In genomic region chr4:151194030-151194714, GRCm38 (mm10) we compare ENCODE assay signal across 15 mouse cellular contexts.
DNase-seq lines count a peak whose midpoint lies in the region; ATAC-seq and TF ChIP-seq lines count a peak whose summit lies in the region.
"Had no signal": no experiment of that assay in that cellular context is flagged by ENCODE, and none has a peak within 500 bp of the region (broad histone marks: within the 10 kb centered on the region; RNA-seq: fewer than 3 reads in every experiment).

No protein-coding gene starts in this region.

- 42% methylated on average over 11 of the region's 11 CpGs for WGBS in heart, embryonic 11.5 days (ENCODE audit: insufficient replicate concordance)
- 34% methylated on average over 11 of the region's 11 CpGs for WGBS in heart, embryonic 15.5 days
- 14% methylated on average over 11 of the region's 11 CpGs for WGBS in hindbrain, postnatal 0 days
- 20% methylated on average over 11 of the region's 11 CpGs for WGBS in neural tube, embryonic 15.5 days

- no peak overlapping the region for H3K9ac ChIP-seq in heart, embryonic 11.5 days (ENCODE audit: low read depth, low read length)
- H3K9ac ChIP-seq in heart, embryonic 15.5 days = no peak overlapping the region
- H3K9ac ChIP-seq in hindbrain, postnatal 0 days (replicated peaks; ENCODE audit: low read length) = no peak overlapping the region
- H3K9ac ChIP-seq in neural tube, embryonic 15.5 days (replicated peaks) = no peak overlapping the region
- H3K9ac ChIP-seq: liver, embryonic 12.5 days had no signal

- H3K4me2 ChIP-seq in heart, embryonic 11.5 days = no peak overlapping the region
- H3K4me2 ChIP-seq in heart, embryonic 15.5 days = no peak overlapping the region
- H3K4me2 ChIP-seq in hindbrain, postnatal 0 days (ENCODE audit: low read depth, low read length) = no peak overlapping the region
- H3K4me2 ChIP-seq in neural tube, embryonic 15.5 days = no peak overlapping the region
- H3K4me2 ChIP-seq: liver, embryonic 12.5 days had no signal

- no peaks in the 10 kb centered on the region for H3K27me3 ChIP-seq in heart, embryonic 11.5 days (ENCODE audit: control insufficient read depth, insufficient read depth, low read length)
- H3K27me3 ChIP-seq in heart, embryonic 15.5 days = no peaks in the 10 kb centered on the region
- H3K27me3 ChIP-seq in hindbrain, postnatal 0 days (ENCODE audit: insufficient read depth, low read length) = no peaks in the 10 kb centered on the region
- H3K27me3 ChIP-seq in neural tube, embryonic 15.5 days (replicated peaks) = no peaks in the 10 kb centered on the region
- H3K27me3 ChIP-seq: liver, embryonic 12.5 days had no signal

- H3K36me3 ChIP-seq in heart, embryonic 11.5 days (ENCODE audit: control insufficient read depth, insufficient read depth, low read length) = no peaks in the 10 kb centered on the region
- no peaks in the 10 kb centered on the region for H3K36me3 ChIP-seq in heart, embryonic 15.5 days
- H3K36me3 ChIP-seq in hindbrain, postnatal 0 days (ENCODE audit: insufficient read depth, low read length) = no peaks in the 10 kb centered on the region
- no peaks in the 10 kb centered on the region for H3K36me3 ChIP-seq in neural tube, embryonic 15.5 days
- H3K36me3 ChIP-seq: liver, embryonic 12.5 days had no signal

- 0 out of 2 replicates have a peak, but pooled peaks have one; percentile 32 for ATAC-seq in heart, embryonic 11.5 days (replicated peaks; ENCODE audit: insufficient number of reproducible peaks, low FRiP score, low TSS enrichment)
- ATAC-seq in heart, embryonic 15.5 days (replicated peaks; ENCODE audit: insufficient number of reproducible peaks, insufficient read depth, low FRiP score, low read depth) = no peak; the same call in 1 of the 2 replicates
- peak; percentile 39 for ATAC-seq in hindbrain, postnatal 0 days
- ATAC-seq in neural tube, embryonic 15.5 days (ENCODE audit: low FRiP score) = 0 out of 2 replicates have a peak, but pooled peaks have one; percentile 39
- ATAC-seq: liver, embryonic 12.5 days; Patski had no signal

- DNase-seq in heart, postnatal 25 days (ENCODE audit: low spot score) = no peak
- no peak for DNase-seq in hindbrain, postnatal 0 days (ENCODE audit: low spot score)
- no peak for DNase-seq in spleen, postnatal 4 days (ENCODE audit: low spot score in 2 of 2)
- no peak for DNase-seq in left cerebral cortex, adult 2 months (ENCODE audit: extremely low spot score in 1 of 2, low spot score in 2 of 2)
- DNase-seq: adrenal gland, adult 2 months; kidney, adult 11 months; kidney, postnatal 36 days; lung, postnatal 14 days; thymus, postnatal 25 days had no signal

- peaks cover 5% of the 10 kb centered on the region; the same call in 1 of the 2 replicates for H3K4me1 ChIP-seq in heart, embryonic 11.5 days (ENCODE audit: control insufficient read depth, insufficient read depth, low read length)
- peaks cover 24% of the 10 kb centered on the region for H3K4me1 ChIP-seq in heart, embryonic 15.5 days (replicated peaks)
- H3K4me1 ChIP-seq in hindbrain, postnatal 0 days (ENCODE audit: insufficient read depth, low read length) = 0 out of 2 replicates have a peak, but pooled peaks cover 6% of the 10 kb centered on the region
- peaks cover 18% of the 10 kb centered on the region for H3K4me1 ChIP-seq in neural tube, embryonic 15.5 days
- H3K4me1 ChIP-seq: liver, embryonic 12.5 days had no signal

- peak overlapping the region; percentile 79 for H3K27ac ChIP-seq in heart, embryonic 11.5 days (ENCODE audit: low read depth, low read length)
- H3K27ac ChIP-seq in heart, embryonic 15.5 days = peak overlapping the region; percentile 81
- H3K27ac ChIP-seq in hindbrain, postnatal 0 days = peak overlapping the region; percentile 21
- H3K27ac ChIP-seq in neural tube, embryonic 15.5 days (replicated peaks) = peak overlapping the region; percentile 72
- no peak overlapping the region for H3K27ac ChIP-seq in left cerebral cortex, adult 2 months
- H3K27ac ChIP-seq: liver, embryonic 12.5 days had no signal

- peak; percentile 23; the same call in 1 of the 2 replicates for TF ChIP-seq CTCF in hindbrain, postnatal 0 days (IDR thresholded peaks at IDR 0.05; ENCODE audit: low read depth)
- no peak for TF ChIP-seq CTCF in left cerebral cortex, adult 2 months (IDR thresholded peaks at IDR 0.05)

- intact Hi-C loops in heart, postnatal 25 days (cut with DNase I) = no loop called here
- intact Hi-C loops in left cerebral cortex, adult 2 months (cut with DNase I) = no loop called here

- H3K4me3 ChIP-seq in heart, embryonic 11.5 days (ENCODE audit: low read depth, low read length) = no peak overlapping the region
- H3K4me3 ChIP-seq in heart, embryonic 15.5 days = no peak overlapping the region
- H3K4me3 ChIP-seq in hindbrain, postnatal 0 days (ENCODE audit: low read length) = no peak overlapping the region
- no peak overlapping the region for H3K4me3 ChIP-seq in neural tube, embryonic 15.5 days (replicated peaks)
- H3K4me3 ChIP-seq in left cerebral cortex, adult 2 months = no peak overlapping the region
- H3K4me3 ChIP-seq: liver, embryonic 12.5 days; myocyte had no signal

- H3K9me3 ChIP-seq in heart, embryonic 11.5 days (replicated peaks; ENCODE audit: control insufficient read depth, low read length) = no peaks in the 10 kb centered on the region
- no peaks in the 10 kb centered on the region for H3K9me3 ChIP-seq in heart, embryonic 15.5 days (replicated peaks)
- no peaks in the 10 kb centered on the region for H3K9me3 ChIP-seq in hindbrain, postnatal 0 days (ENCODE audit: low read length)
- no peaks in the 10 kb centered on the region for H3K9me3 ChIP-seq in neural tube, embryonic 15.5 days (replicated peaks)
- H3K9me3 ChIP-seq: liver, embryonic 12.5 days had no signal
